Mouse (Mus musculus) kidney, embryonic 14.5 days (tissue): Measurements from ENCODE around the gene Efs. TPM values are rescaled to one million over a fixed set of nuclear protein-coding genes. Genes with fewer than 3 reads are reported as not detected.

ENCODE experiments used
- ATAC-seq: fragments of 200-750 bp; cut with Nextera tagmentation; 2 replicates; pipeline ENCODE4 v1.8.0; 2017; ENCODE audit warnings: moderate number of reproducible peaks, mild to moderate bottlenecking, moderate TSS enrichment, moderate library complexity; ENCODE audit not compliant: low FRiP score, low TSS enrichment
- H3K27ac ChIP-seq: fragments of 300-500 bp; sonication (generic); 2 replicates; pipeline ENCODE4 v1.5.1; 2014; ENCODE audit warnings: low read depth, mild to moderate bottlenecking, low read length, moderate library complexity, mixed read lengths
- H3K27me3 ChIP-seq: fragments of 300-500 bp; sonication (generic); 2 replicates; pipeline ENCODE4 v1.6.1; 2014; ENCODE audit warnings: mild to moderate bottlenecking, low read length; ENCODE audit not compliant: control insufficient read depth, insufficient read depth
- H3K36me3 ChIP-seq: fragments of 300-500 bp; sonication (generic); 2 replicates; pipeline ENCODE4 v1.6.1; 2014; ENCODE audit warnings: low read length, mixed read lengths; ENCODE audit not compliant: control insufficient read depth, insufficient read depth
- H3K4me1 ChIP-seq: fragments of 300-500 bp; sonication (generic); 2 replicates; pipeline ENCODE4 v1.6.1; 2014; ENCODE audit warnings: low read length, mixed read lengths; ENCODE audit not compliant: control insufficient read depth, insufficient read depth
- H3K4me2 ChIP-seq: fragments of 300-500 bp; sonication (generic); replicated peaks from 2 replicates; pipeline ENCODE4 v1.6.1; 2014; ENCODE audit warnings: low read depth, mild to moderate bottlenecking, low read length
- H3K4me3 ChIP-seq: fragments of 300-500 bp; sonication (generic); 2 replicates; pipeline ENCODE4 v1.5.1; 2014; ENCODE audit warnings: mild to moderate bottlenecking, low read length
- H3K9ac ChIP-seq: fragments of 300-500 bp; sonication (generic); 2 replicates; pipeline ENCODE4 v1.6.1; 2014; ENCODE audit warnings: low read depth, mild to moderate bottlenecking, low read length, moderate library complexity
- H3K9me3 ChIP-seq: fragments of 300-500 bp; sonication (generic); 2 replicates; pipeline ENCODE4 v1.6.1; 2016; ENCODE audit warnings: low read length; ENCODE audit not compliant: control insufficient read depth
- WGBS: fragments of 180-500 bp; shearing (Covaris S2); extraction: QIAGEN DNeasy Blood & Tissue Kit; methylation state at CpG from one replicate; pipeline ENCODE4 v1.1.7; 2014; 5-methylcytosine and 5-hydroxymethylcytosine counted together
- polyA plus RNA-seq: library from polyadenylated mRNA; unstranded; fragments of >200 nt; fragmentation: Nextera tagmentation; extraction: Ambion mirVana; gene quantifications from 2 replicates; pipeline ENCODE4 v1.2.1, GENCODE M21; 2014

The Efs gene
- polyA plus RNA-seq, 1 experiment from 2014 or later = 33.8 TPM

- 93% methylated on average over 8 of the region's 8 CpGs for WGBS
- Histone ChIP-seq H3K4me3 (no peak overlapping the region), H3K36me3 (no peaks in the 10 kb centered on the region), H3K4me1 (0 out of 2 replicates have a peak, but pooled peaks cover 8% of the 10 kb centered on the region), H3K9me3 (no peaks in the 10 kb centered on the region), H3K4me2 (no peak overlapping the region), H3K27me3 (no peaks in the 10 kb centered on the region), H3K27ac (no peak overlapping the region), H3K9ac (no peak overlapping the region)
- no peak for ATAC-seq
Observed at GRCm38 (mm10) chr14:54942479-54942878, 16.6 kb upstream of the Efs start.

- H3K4me1 ChIP-seq = peaks cover 14% of the 10 kb centered on the region
- ATAC-seq = no peak
- no peaks in the 10 kb centered on the region for H3K9me3 ChIP-seq
- H3K36me3 ChIP-seq = no peaks in the 10 kb centered on the region
- no peak overlapping the region for H3K4me3 ChIP-seq
- H3K27ac ChIP-seq = no peak overlapping the region
- H3K4me2 ChIP-seq = no peak overlapping the region
- 67% methylated on average over 13 of the region's 13 CpGs for WGBS
- no peak overlapping the region for H3K9ac ChIP-seq
- H3K27me3 ChIP-seq = no peaks in the 10 kb centered on the region
Observed at GRCm38 (mm10) chr14:54941024-54941978, 15.4 kb upstream of the Efs start.

DNA sequence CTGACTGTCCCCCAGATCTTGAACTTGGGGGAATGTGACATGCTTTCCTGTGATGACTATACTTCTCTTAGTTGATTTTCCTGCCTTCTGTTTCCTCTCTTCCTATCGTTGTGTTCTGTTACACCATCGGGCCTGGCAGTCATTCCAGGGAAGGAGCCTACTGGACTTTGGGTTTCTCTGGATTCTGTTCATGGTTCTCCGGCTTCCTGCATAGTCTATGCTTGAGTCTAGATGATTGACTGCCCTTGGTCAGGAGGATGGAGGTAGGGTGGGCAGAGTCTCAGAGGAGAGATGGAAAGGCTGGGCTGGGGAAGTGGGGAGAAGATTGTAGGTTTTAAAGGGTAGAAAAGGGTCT lies 14.2 kb upstream of the Efs start:
- H3K27me3 ChIP-seq = no peaks in the 10 kb centered on the region
- no peak overlapping the region for H3K9ac ChIP-seq
- H3K4me3 ChIP-seq = no peak overlapping the region
- no peaks in the 10 kb centered on the region for H3K36me3 ChIP-seq
- no peaks in the 10 kb centered on the region for H3K9me3 ChIP-seq
- 74% methylated on average over 3 of the region's 3 CpGs for WGBS
- no peak overlapping the region for H3K27ac ChIP-seq
- peaks cover 17% of the 10 kb centered on the region for H3K4me1 ChIP-seq
- H3K4me2 ChIP-seq = no peak overlapping the region
- no peak for ATAC-seq

DNA sequence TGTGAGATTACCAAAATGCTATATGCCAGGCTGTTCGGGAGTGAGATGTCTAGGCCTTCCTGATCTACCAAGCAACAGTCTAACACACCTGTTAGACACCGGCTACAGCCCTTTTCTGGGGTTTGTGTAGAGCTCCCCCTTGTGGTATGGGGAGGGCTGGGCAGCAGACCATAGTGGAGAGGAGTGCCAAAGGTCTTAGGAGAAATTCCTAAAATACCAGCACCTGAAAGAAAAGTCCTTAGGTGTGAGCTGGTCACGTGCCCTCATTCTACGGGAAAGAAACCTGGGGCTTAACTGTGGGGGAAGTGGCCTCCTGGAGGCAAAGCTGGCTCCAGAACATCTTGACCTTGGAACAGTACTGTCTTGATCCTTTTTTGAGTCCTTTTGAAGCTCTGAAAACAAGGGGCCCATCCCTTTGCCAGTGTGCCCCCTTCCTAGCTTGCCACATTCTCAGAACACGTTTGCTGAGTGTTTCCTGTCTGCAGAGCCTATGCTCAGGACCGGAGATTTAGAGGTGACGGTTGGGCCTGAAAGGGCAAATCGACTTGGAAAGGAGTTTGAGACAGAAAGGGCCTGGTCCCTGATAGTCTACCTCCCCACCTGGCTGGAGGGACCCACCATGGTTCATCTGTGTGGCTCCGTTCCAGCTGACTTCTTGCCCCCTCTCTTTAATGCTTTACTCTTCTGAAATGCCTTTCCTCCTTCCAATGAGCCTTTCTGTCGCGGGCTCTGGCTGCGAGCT lies 13.7 kb upstream of the Efs start:
- ATAC-seq = peak; percentile 51; the same call in 1 of the 2 replicates
- Histone ChIP-seq H3K9me3 (no peaks in the 10 kb centered on the region), H3K4me1 (peaks cover 17% of the 10 kb centered on the region), H3K27ac (no peak overlapping the region), H3K4me2 (no peak overlapping the region), H3K4me3 (no peak overlapping the region), H3K9ac (no peak overlapping the region), H3K36me3 (no peaks in the 10 kb centered on the region), H3K27me3 (no peaks in the 10 kb centered on the region)
- WGBS = 49% methylated on average over 12 of the region's 12 CpGs

- peaks cover 17% of the 10 kb centered on the region for H3K4me1 ChIP-seq
- no peaks in the 10 kb centered on the region for H3K9me3 ChIP-seq
- H3K4me2 ChIP-seq = no peak overlapping the region
- no peak overlapping the region for H3K4me3 ChIP-seq
- H3K36me3 ChIP-seq = no peaks in the 10 kb centered on the region
- no peak for ATAC-seq
- H3K9ac ChIP-seq = no peak overlapping the region
- no peak overlapping the region for H3K27ac ChIP-seq
- no peaks in the 10 kb centered on the region for H3K27me3 ChIP-seq
- 83% methylated on average over 15 of the region's 15 CpGs for WGBS
Observed at GRCm38 (mm10) chr14:54938431-54939219, 12.7 kb upstream of the Efs start.

DNA sequence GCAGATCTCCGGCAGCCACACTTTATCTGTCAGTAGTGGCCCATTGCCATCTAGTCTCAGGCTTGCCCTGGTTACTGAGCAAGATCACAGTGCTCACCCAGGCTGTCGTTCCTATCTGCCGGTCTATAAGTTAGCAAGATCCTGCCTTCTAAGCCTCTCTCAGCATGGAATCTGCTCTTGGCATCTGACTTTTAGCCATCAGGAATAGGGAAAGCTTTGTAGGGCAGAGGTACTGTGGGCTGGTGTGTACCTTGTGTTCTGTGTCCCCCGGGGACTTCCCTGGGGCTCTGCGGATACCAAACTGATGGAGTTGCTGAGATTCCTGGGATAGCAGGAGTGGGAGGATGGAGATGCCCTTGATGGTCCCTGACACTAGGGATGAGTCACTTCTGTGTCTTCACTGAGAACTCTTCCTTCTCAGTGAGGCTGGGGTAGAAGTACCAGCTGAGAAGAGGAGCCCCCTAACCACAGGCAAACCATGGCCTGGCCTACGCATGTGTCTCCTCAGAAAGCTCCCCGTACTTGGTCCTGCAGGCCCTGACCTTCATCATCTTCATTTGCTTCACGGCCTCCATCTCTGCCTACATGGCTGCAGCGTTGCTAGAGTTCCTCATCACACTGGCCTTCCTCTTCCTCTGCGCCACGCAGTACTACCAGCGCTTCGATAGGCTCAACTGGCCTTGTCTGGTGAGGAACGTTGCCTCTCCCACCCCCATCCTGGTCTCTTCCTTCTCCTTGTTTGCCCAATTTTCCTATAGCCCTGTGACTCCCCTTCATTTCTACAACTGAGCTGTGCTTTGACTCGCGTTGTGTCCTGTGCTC lies 11.6 kb upstream of the Efs start:
- Histone ChIP-seq H3K4me3 (no peak overlapping the region), H3K4me1 (peaks cover 23% of the 10 kb centered on the region), H3K4me2 (no peak overlapping the region), H3K9me3 (no peaks in the 10 kb centered on the region), H3K9ac (no peak overlapping the region), H3K36me3 (no peaks in the 10 kb centered on the region), H3K27ac (no peak overlapping the region), H3K27me3 (no peaks in the 10 kb centered on the region)
- 82% methylated on average over 16 of the region's 16 CpGs for WGBS
- no peak for ATAC-seq

DNA sequence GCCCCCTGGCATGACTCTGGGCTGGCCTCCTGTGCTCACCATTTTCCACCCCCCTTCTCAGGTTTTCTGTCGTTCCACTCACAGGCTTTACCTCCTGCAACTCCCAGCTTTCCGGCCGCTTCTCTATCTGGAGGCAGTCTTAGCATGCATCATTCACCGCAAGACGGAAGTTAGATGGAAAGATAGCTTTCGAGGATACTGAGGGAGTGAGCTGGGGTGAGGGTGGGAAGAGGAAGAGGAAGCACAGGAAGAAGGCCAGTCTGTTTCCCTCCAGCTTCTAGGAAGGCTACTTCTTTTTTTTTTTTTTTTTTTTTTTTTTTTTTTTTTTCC lies 10.9 kb upstream of the Efs start:
- 0 out of 2 replicates have a peak, but pooled peaks have one; percentile 4 for ATAC-seq
- no peak overlapping the region for H3K4me3 ChIP-seq
- H3K27ac ChIP-seq = peak overlapping the region; percentile 63
- 32% methylated on average over 6 of the region's 6 CpGs for WGBS
- peak overlapping the region; percentile 37 for H3K9ac ChIP-seq
- H3K4me1 ChIP-seq = peaks cover 24% of the 10 kb centered on the region
- no peaks in the 10 kb centered on the region for H3K27me3 ChIP-seq
- H3K9me3 ChIP-seq = no peaks in the 10 kb centered on the region
- no peaks in the 10 kb centered on the region for H3K36me3 ChIP-seq
- 0 out of 2 replicates have a peak overlapping the region, but pooled peaks have one; percentile 15 for H3K4me2 ChIP-seq
